Mouse (Mus musculus) heart, embryonic 14.5 days (tissue): ENCODE measurements at regions not wholly inside any gene's neighbourhood (a gene's known extent, or its start where the extent isn't known, plus 50 kb on each side); places are given as distances from the start of the nearest gene placed in this dataset.

Experiments
- ATAC-seq: fragments of 200-750 bp; cut with Nextera tagmentation; 2 replicates; pipeline ENCODE4 v1.8.0; 2017; ENCODE audit warnings: low read depth, moderate TSS enrichment; ENCODE audit not compliant: insufficient number of reproducible peaks, insufficient read depth, low FRiP score
- H3K27ac ChIP-seq, 2 experiments: fragments of 200-500 bp in 1 of 2; fragments of 300-500 bp in 1 of 2; sonication (generic) in 1 of 2; replicated peaks in 1 of 2; 2 replicates each; pipeline ENCODE4 v1.5.1; 2012 to 2014; ENCODE audit warnings: low read depth in 2 of 2, low read length in 2 of 2, control low read depth in 1 of 2, mild to moderate bottlenecking in 1 of 2, mixed read lengths in 1 of 2; ENCODE audit not compliant: control insufficient read depth in 1 of 2, insufficient read depth in 1 of 2
- H3K27me3 ChIP-seq: fragments of 300-500 bp; sonication (generic); 2 replicates; pipeline ENCODE4 v1.6.1; 2014; ENCODE audit warnings: mild to moderate bottlenecking, low read length, control low read depth; ENCODE audit not compliant: control insufficient read depth, insufficient read depth
- H3K36me3 ChIP-seq: fragments of 300-500 bp; sonication (generic); 2 replicates; pipeline ENCODE4 v1.6.1; 2014; ENCODE audit warnings: mild to moderate bottlenecking, control low read depth, low read length, mixed read lengths; ENCODE audit not compliant: control insufficient read depth, insufficient read depth
- H3K4me1 ChIP-seq, 2 experiments: fragments of 200-500 bp in 1 of 2; fragments of 300-500 bp in 1 of 2; sonication (generic) in 1 of 2; 2 replicates each; pipeline ENCODE4 v1.6.1; 2012 to 2014; ENCODE audit warnings: low read length in 2 of 2, control low read depth in 1 of 2, mixed read lengths in 1 of 2; ENCODE audit not compliant: control insufficient read depth in 2 of 2, insufficient read depth in 2 of 2
- H3K4me2 ChIP-seq: fragments of 300-500 bp; sonication (generic); 2 replicates; pipeline ENCODE4 v1.6.1; 2014; ENCODE audit warnings: mild to moderate bottlenecking, low read length
- H3K4me3 ChIP-seq, 2 experiments: fragments of 200-500 bp in 1 of 2; fragments of 300-500 bp in 1 of 2; sonication (generic) in 1 of 2; 2 replicates each; pipeline ENCODE4 v1.5.1; 2012 to 2014; ENCODE audit warnings: low read length in 2 of 2, mild to moderate bottlenecking in 2 of 2, control low read depth in 1 of 2, low read depth in 1 of 2, moderate library complexity in 1 of 2; ENCODE audit not compliant: control insufficient read depth in 1 of 2, insufficient read depth in 1 of 2
- H3K9ac ChIP-seq: fragments of 300-500 bp; sonication (generic); 2 replicates; pipeline ENCODE4 v1.6.1; 2014; ENCODE audit warnings: mild to moderate bottlenecking, low read length
- H3K9me3 ChIP-seq: fragments of 300-500 bp; sonication (generic); 2 replicates; pipeline ENCODE4 v1.6.1; 2016; ENCODE audit warnings: low read length, control low read depth; ENCODE audit not compliant: control insufficient read depth
- WGBS: fragments of 180-500 bp; shearing (Covaris S2); extraction: QIAGEN DNeasy Blood & Tissue Kit; methylation state at CpG from one replicate; pipeline ENCODE4 v1.1.7; 2014; 5-methylcytosine and 5-hydroxymethylcytosine counted together

DNA sequence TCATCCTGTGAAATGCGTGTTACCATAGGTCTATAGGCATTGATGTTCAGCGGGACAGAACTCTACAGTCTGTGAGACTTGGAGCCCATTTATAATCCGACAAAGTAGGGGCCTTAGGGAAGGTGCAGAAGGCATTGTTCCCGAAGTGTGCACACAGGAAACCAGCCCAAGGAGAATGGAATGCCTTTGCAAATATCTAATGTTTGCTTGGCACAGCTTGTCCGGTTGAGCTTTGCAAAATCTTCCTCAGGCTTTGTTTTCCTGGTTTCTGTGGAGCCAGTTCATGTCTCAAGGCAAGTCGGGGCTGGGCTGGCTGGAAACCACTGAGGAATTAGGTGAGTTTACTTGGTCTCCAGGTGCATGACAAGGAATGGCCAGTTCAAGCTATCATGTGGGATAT lies 132.1 kb downstream of the Csl start:
- H3K27ac ChIP-seq: no peak overlapping the region

DNA sequence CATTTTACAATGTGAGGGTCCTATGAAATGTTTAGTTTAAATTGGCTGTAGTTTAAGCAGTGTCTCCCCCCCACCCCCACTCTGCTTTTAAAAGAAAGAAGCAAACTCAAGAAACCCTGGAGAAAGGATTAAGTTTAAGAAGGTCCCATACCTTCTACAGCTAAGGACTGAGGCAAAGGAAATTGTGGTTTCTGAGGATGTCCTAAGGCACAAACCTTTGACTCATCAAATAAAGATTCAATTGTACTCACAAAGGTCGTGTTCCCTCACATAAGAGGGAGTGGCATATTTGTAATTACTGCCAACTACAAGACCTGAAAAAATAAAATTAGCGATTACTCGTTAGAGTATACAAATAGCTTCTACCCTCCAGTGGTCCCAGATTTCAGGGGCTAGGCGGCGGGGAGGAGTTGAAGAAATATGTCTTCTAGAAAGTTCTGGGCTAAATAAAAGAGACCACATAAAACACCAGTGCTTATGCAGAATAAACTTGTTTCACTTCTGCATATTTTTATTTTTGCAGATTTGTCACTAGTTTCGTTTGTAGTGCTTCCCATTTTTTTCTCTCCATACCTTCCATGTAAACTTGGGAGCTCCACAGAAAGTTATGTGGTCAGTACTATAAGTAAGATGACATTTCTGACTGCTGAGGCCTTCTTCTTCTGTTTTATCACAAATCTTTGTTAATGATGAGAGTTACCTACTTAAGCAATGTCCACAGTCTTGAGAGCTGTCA lies 127.0 kb downstream of the Csl start:
- H3K36me3 ChIP-seq: no peaks in the 10 kb centered on the region
- no peaks in the 10 kb centered on the region for H3K27me3 ChIP-seq
- H3K9ac ChIP-seq: no peak overlapping the region
- no peak for ATAC-seq
- H3K27ac ChIP-seq: no peak overlapping the region
- no peak overlapping the region for H3K4me2 ChIP-seq
- H3K4me3 ChIP-seq: no peak overlapping the region
- 77% methylated on average over 6 of the region's 6 CpGs for WGBS
- H3K9me3 ChIP-seq: no peaks in the 10 kb centered on the region
- H3K4me1 ChIP-seq: no peaks in the 10 kb centered on the region

More for the DNA sequence above, 132.1 kb downstream of the Csl start:
- H3K36me3 ChIP-seq: no peaks in the 10 kb centered on the region
- no peak overlapping the region for H3K4me2 ChIP-seq
- no peak for ATAC-seq
- no peaks in the 10 kb centered on the region for H3K4me1 ChIP-seq
- WGBS: 73% methylated on average over 6 of the region's 6 CpGs
- H3K27me3 ChIP-seq: no peaks in the 10 kb centered on the region
- no peak overlapping the region for H3K9ac ChIP-seq
- no peaks in the 10 kb centered on the region for H3K9me3 ChIP-seq
- H3K4me3 ChIP-seq: no peak overlapping the region

DNA sequence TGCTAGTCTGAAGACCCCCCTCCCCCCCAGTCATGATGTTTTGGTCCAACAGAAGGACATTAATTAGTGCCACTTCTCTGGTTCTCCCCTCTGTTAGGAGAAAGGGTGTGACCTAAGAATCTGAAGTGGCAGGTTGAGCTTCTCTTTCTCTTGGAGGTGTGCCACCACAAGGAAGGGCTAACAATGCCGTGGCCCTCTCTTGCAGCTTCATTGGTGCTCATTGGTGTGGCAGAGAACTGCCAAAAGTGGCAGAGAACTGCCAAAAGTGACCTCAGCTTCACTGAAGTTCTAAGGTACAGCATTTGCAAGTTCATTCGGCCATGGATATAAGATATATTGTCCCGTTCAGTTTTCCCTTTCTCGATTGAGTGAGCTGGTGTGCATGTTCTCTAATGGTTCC lies 123.7 kb downstream of the Csl start:
- WGBS: 85% methylated on average over 4 of the region's 4 CpGs
- H3K27ac ChIP-seq: no peak overlapping the region
- no peak for ATAC-seq
- no peaks in the 10 kb centered on the region for H3K27me3 ChIP-seq
- H3K4me3 ChIP-seq: no peak overlapping the region
- no peaks in the 10 kb centered on the region for H3K9me3 ChIP-seq
- H3K4me1 ChIP-seq: no peaks in the 10 kb centered on the region; a peak in 1 of 4 replicates
- H3K4me2 ChIP-seq: no peak overlapping the region
- H3K36me3 ChIP-seq: no peaks in the 10 kb centered on the region
- H3K9ac ChIP-seq: no peak overlapping the region

GRCm38 (mm10) chr10:99639022-99639421 lies 120.4 kb downstream of the Csl start:
- Histone ChIP-seq H3K36me3 (no peaks in the 10 kb centered on the region), H3K9ac (no peak overlapping the region), H3K4me3 (no peak overlapping the region), H3K27me3 (no peaks in the 10 kb centered on the region), H3K4me2 (no peak overlapping the region), H3K27ac (no peak overlapping the region), H3K4me1 (no peaks in the 10 kb centered on the region; a peak in 1 of 4 replicates), H3K9me3 (no peaks in the 10 kb centered on the region)
- no peak for ATAC-seq
- 82% methylated on average over 7 of the region's 7 CpGs for WGBS

DNA sequence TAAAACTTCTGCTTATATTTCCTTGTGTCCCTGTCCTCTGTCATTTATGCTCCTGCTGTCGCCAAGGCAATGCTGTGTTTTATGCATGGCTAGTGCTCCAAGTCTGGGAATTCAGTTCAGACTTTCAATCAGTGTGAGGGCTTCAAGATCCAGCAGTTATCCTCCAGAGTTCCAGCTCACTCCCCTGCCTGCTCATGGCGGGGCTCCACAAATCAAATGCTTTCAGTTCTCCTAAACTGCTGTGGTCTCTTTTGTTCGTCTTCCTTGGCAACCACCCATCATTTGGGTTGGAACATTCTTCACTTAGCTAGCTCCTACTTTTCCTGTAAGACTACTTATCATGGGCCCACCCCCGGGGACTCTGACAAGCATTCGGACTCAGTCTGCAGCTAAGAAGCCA lies 120.0 kb downstream of the Csl start:
- WGBS: 48% methylated on average over 5 of the region's 5 CpGs
- no peaks in the 10 kb centered on the region; a peak in 1 of 4 replicates for H3K4me1 ChIP-seq
- H3K27ac ChIP-seq: no peak overlapping the region
- ATAC-seq: no peak
- H3K9me3 ChIP-seq: no peaks in the 10 kb centered on the region
- no peaks in the 10 kb centered on the region for H3K36me3 ChIP-seq
- no peak overlapping the region for H3K4me3 ChIP-seq
- H3K27me3 ChIP-seq: no peaks in the 10 kb centered on the region
- H3K4me2 ChIP-seq: no peak overlapping the region
- no peak overlapping the region for H3K9ac ChIP-seq

DNA sequence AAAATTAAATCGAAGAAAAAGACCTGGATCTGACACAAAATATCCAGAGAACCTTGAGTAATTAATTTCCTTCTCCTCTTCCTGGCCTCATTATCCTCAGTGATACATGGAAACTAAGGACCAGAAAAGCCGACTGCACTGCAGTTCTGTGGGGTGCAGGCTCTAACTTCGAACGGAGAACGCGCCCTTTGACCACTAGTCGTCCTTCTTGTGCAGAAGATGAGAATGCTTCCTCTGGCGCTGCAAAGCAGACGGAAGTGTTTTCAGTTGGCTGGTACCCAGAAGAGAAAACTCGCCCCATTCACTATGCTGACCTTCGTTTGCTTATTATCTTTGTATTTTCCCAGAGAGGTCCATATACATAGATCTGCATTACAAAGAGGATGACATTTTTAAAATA lies 117.7 kb downstream of the Csl start:
- H3K9me3 ChIP-seq: no peaks in the 10 kb centered on the region
- H3K4me2 ChIP-seq: no peak overlapping the region
- WGBS: 9% methylated on average over 11 of the region's 11 CpGs
- no peak overlapping the region for H3K27ac ChIP-seq
- no peaks in the 10 kb centered on the region for H3K36me3 ChIP-seq
- no peak for ATAC-seq
- H3K4me1 ChIP-seq: no peaks in the 10 kb centered on the region; a peak in 1 of 4 replicates
- no peak overlapping the region for H3K9ac ChIP-seq
- no peaks in the 10 kb centered on the region for H3K27me3 ChIP-seq
- H3K4me3 ChIP-seq: no peak overlapping the region

GRCm38 (mm10) chr10:99642201-99642827 lies 117.1 kb downstream of the Csl start:
- no peak for ATAC-seq
- Histone ChIP-seq H3K9me3 (no peaks in the 10 kb centered on the region), H3K36me3 (no peaks in the 10 kb centered on the region), H3K9ac (no peak overlapping the region), H3K27ac (no peak overlapping the region), H3K4me3 (no peak overlapping the region), H3K4me2 (no peak overlapping the region), H3K27me3 (no peaks in the 10 kb centered on the region), H3K4me1 (no peaks in the 10 kb centered on the region; a peak in 1 of 4 replicates)
- 62% methylated on average over 4 of the region's 4 CpGs for WGBS
